Mouse (Mus musculus): ENCODE results near the gene Scrn1. TPM values are rescaled to one million over a fixed set of nuclear protein-coding genes. Genes with fewer than 3 reads are reported as not detected.
A peak's percentile ranks its signal among the peaks of the same experiment; 100 is the strongest.

Scrn1 gene
- total and polyA plus RNA-seq, 3 experiments = 6.1 to 7.4 (median 6.8) TPM

GRCm38 (mm10) chr6:54509264-54509663, 57.0 kb downstream of the Scrn1 start:
- Histone ChIP-seq H3K9ac (ENCODE audit: low read depth, low read length) (no peak overlapping the region), H3K27ac (no peak overlapping the region), H3K27me3 (ENCODE audit: control insufficient read depth, insufficient read depth, low read length) (no peaks in the 10 kb centered on the region), H3K79me2 (replicated peaks; ENCODE audit: control insufficient read depth, insufficient read depth, low read length) (no peaks in the 10 kb centered on the region), H3K4me1 (ENCODE audit: control insufficient read depth, insufficient read depth, low read length) (no peaks in the 10 kb centered on the region), H3K4me3 (no peak overlapping the region), H3K36me3 (ENCODE audit: control insufficient read depth, insufficient read depth, low read length) (no peaks in the 10 kb centered on the region)
- 91% methylated on average over 13 of the region's 13 CpGs for WGBS
- intact Hi-C loops (cut with DNase I) = no loop called here
- no peak for DNase-seq
- no peak for TF ChIP-seq POLR2A (IDR thresholded peaks at IDR 0.05; ENCODE audit: insufficient read depth, low read depth, low read length)
- TF ChIP-seq EP300 (IDR thresholded peaks at IDR 0.05; ENCODE audit: insufficient read depth, low read depth, low read length) = no peak
- TF ChIP-seq CTCF (IDR thresholded peaks at IDR 0.05) = no peak

GRCm38 (mm10) chr6:54508256-54508793, 58.0 kb downstream of the Scrn1 start:
- Histone ChIP-seq H3K27ac (no peak overlapping the region), H3K36me3 (ENCODE audit: control insufficient read depth, insufficient read depth, low read length) (no peaks in the 10 kb centered on the region), H3K27me3 (ENCODE audit: control insufficient read depth, insufficient read depth, low read length) (no peaks in the 10 kb centered on the region), H3K9ac (ENCODE audit: low read depth, low read length) (no peak overlapping the region), H3K79me2 (replicated peaks; ENCODE audit: control insufficient read depth, insufficient read depth, low read length) (no peaks in the 10 kb centered on the region), H3K4me3 (no peak overlapping the region), H3K4me1 (ENCODE audit: control insufficient read depth, insufficient read depth, low read length) (no peaks in the 10 kb centered on the region; the same call in 1 of the 2 replicates)
- 74% methylated on average over 6 of the region's 6 CpGs for WGBS
- DNase-seq = no peak
- TF ChIP-seq CTCF (IDR thresholded peaks at IDR 0.05) = no peak
- no peak for TF ChIP-seq POLR2A (IDR thresholded peaks at IDR 0.05; ENCODE audit: insufficient read depth, low read depth, low read length)
- TF ChIP-seq EP300 (IDR thresholded peaks at IDR 0.05; ENCODE audit: insufficient read depth, low read depth, low read length) = no peak
- intact Hi-C loops (cut with DNase I) = no loop called here

- no peaks in the 10 kb centered on the region for H3K27me3 ChIP-seq (ENCODE audit: control insufficient read depth, insufficient read depth, low read length)
- 60% methylated on average over 5 of the region's 5 CpGs for WGBS
- no peak for TF ChIP-seq EP300 (IDR thresholded peaks at IDR 0.05; ENCODE audit: insufficient read depth, low read depth, low read length)
- no peak for TF ChIP-seq POLR2A (IDR thresholded peaks at IDR 0.05; ENCODE audit: insufficient read depth, low read depth, low read length)
- TF ChIP-seq CTCF (IDR thresholded peaks at IDR 0.05) = no peak
- H3K79me2 ChIP-seq (replicated peaks; ENCODE audit: control insufficient read depth, insufficient read depth, low read length) = no peaks in the 10 kb centered on the region
- H3K4me3 ChIP-seq = no peak overlapping the region
- peaks cover 3% of the 10 kb centered on the region; the same call in 1 of the 2 replicates for H3K4me1 ChIP-seq (ENCODE audit: control insufficient read depth, insufficient read depth, low read length)
- H3K9ac ChIP-seq (ENCODE audit: low read depth, low read length) = no peak overlapping the region
- no peaks in the 10 kb centered on the region for H3K36me3 ChIP-seq (ENCODE audit: control insufficient read depth, insufficient read depth, low read length)
- intact Hi-C loops (cut with DNase I) = loop anchor here (2.0 kb wide), 1 partner anchor 23 kb away; no protein-coding TSS in a partner anchor
- no peak overlapping the region for H3K27ac ChIP-seq
- no peak for DNase-seq
These were observed 58.5 kb downstream of the Scrn1 start for GRCm38 (mm10) chr6:54507808-54508207.

GRCm38 (mm10) chr6:54507002-54507401, 59.3 kb downstream of the Scrn1 start:
- intact Hi-C loops (cut with DNase I) = loop anchor here (2.0 kb wide), 1 partner anchor 22 kb away; no protein-coding TSS in a partner anchor
- WGBS = 27% methylated on average over 8 of the region's 8 CpGs
- H3K27ac ChIP-seq = no peak overlapping the region
- peak; percentile 39 to 50 for DNase-seq
- H3K9ac ChIP-seq (ENCODE audit: low read depth, low read length) = no peak overlapping the region
- H3K36me3 ChIP-seq (ENCODE audit: control insufficient read depth, insufficient read depth, low read length) = no peaks in the 10 kb centered on the region
- H3K79me2 ChIP-seq (replicated peaks; ENCODE audit: control insufficient read depth, insufficient read depth, low read length) = no peaks in the 10 kb centered on the region
- no peak overlapping the region for H3K4me3 ChIP-seq
- TF ChIP-seq EP300 (IDR thresholded peaks at IDR 0.05; ENCODE audit: insufficient read depth, low read depth, low read length) = 0 out of 2 replicates have a peak, but pooled peaks have one; percentile 62
- TF ChIP-seq CTCF (IDR thresholded peaks at IDR 0.05) = peak; percentile 86
- no peak for TF ChIP-seq POLR2A (IDR thresholded peaks at IDR 0.05; ENCODE audit: insufficient read depth, low read depth, low read length)
- H3K4me1 ChIP-seq (ENCODE audit: control insufficient read depth, insufficient read depth, low read length) = peaks cover 5% of the 10 kb centered on the region; the same call in 1 of the 2 replicates
- no peaks in the 10 kb centered on the region for H3K27me3 ChIP-seq (ENCODE audit: control insufficient read depth, insufficient read depth, low read length)

GRCm38 (mm10) chr6:54506318-54506717, 60.0 kb downstream of the Scrn1 start:
- Histone ChIP-seq H3K4me3 (no peak overlapping the region), H3K36me3 (ENCODE audit: control insufficient read depth, insufficient read depth, low read length) (no peaks in the 10 kb centered on the region), H3K27ac (no peak overlapping the region), H3K27me3 (ENCODE audit: control insufficient read depth, insufficient read depth, low read length) (no peaks in the 10 kb centered on the region), H3K9ac (ENCODE audit: low read depth, low read length) (no peak overlapping the region), H3K79me2 (replicated peaks; ENCODE audit: control insufficient read depth, insufficient read depth, low read length) (no peaks in the 10 kb centered on the region), H3K4me1 (ENCODE audit: control insufficient read depth, insufficient read depth, low read length) (peaks cover 6% of the 10 kb centered on the region; the same call in 1 of the 2 replicates)
- TF ChIP-seq POLR2A (IDR thresholded peaks at IDR 0.05; ENCODE audit: insufficient read depth, low read depth, low read length) (no peak), CTCF (IDR thresholded peaks at IDR 0.05) (no peak), EP300 (IDR thresholded peaks at IDR 0.05; ENCODE audit: insufficient read depth, low read depth, low read length) (no peak)
- intact Hi-C loops (cut with DNase I) = loop anchor here (1.0 to 2.0 kb wide), 2 partner anchors 22 to 115 kb away; no protein-coding TSS in a partner anchor
- no peak for DNase-seq
- 81% methylated on average over 11 of the region's 11 CpGs for WGBS

- DNase-seq = peak; percentile 29 to 54
- no peak for TF ChIP-seq POLR2A (IDR thresholded peaks at IDR 0.05; ENCODE audit: insufficient read depth, low read depth, low read length)
- no peak for TF ChIP-seq CTCF (IDR thresholded peaks at IDR 0.05)
- no peak for TF ChIP-seq EP300 (IDR thresholded peaks at IDR 0.05; ENCODE audit: insufficient read depth, low read depth, low read length)
- Histone ChIP-seq H3K27ac (peak overlapping the region; percentile 66), H3K79me2 (replicated peaks; ENCODE audit: control insufficient read depth, insufficient read depth, low read length) (no peaks in the 10 kb centered on the region), H3K9ac (ENCODE audit: low read depth, low read length) (no peak overlapping the region), H3K36me3 (ENCODE audit: control insufficient read depth, insufficient read depth, low read length) (no peaks in the 10 kb centered on the region), H3K27me3 (ENCODE audit: control insufficient read depth, insufficient read depth, low read length) (no peaks in the 10 kb centered on the region), H3K4me3 (no peak overlapping the region), H3K4me1 (ENCODE audit: control insufficient read depth, insufficient read depth, low read length) (peaks cover 6% of the 10 kb centered on the region; the same call in 1 of the 2 replicates)
- WGBS = 57% methylated on average over 6 of the region's 6 CpGs
- intact Hi-C loops (cut with DNase I) = no loop called here
These were observed 63.6 kb downstream of the Scrn1 start for GRCm38 (mm10) chr6:54502661-54503115.
